Mouse (Mus musculus) olfactory bulb, adult 2 months (tissue): ENCODE measurements around the gene Adprh.

ENCODE experiments used
- CTCF ChIP-seq: fragments of 200-500 bp; IDR thresholded peaks from 2 replicates; pipeline ENCODE4 v1.5.1; 2012; ENCODE audit warnings: low read depth, mild to moderate bottlenecking, low read length, moderate library complexity; ENCODE audit not compliant: insufficient read depth
- POLR2A ChIP-seq: fragments of 200-500 bp; IDR thresholded peaks from 2 replicates; pipeline ENCODE4 v1.6.1; 2012; ENCODE audit warnings: mild to moderate bottlenecking, low read depth, low read length, moderate library complexity; ENCODE audit not compliant: insufficient read depth

GRCm38 (mm10) chr16:38475681-38476311 is 23.3 kb upstream of the Adprh start:
- no peak for TF ChIP-seq CTCF
- no peak for TF ChIP-seq POLR2A
